In the genomic region with DNA sequence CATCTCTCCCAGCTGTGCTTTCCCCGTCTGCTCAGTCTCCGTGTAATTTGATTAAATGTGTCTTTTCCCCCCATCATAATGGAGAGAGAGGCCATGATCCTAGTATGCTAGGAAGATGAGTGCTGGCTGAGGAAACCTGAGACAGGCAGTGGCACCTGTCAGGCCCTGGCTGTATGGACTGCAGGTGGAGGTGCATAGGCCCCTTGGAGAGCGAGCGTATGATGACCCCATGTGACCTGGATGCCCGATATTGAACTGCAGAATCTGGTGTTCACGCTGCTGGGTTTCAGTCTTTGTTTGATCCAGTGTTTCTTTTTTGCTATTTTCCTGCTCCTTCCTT, we compare ENCODE assay signal across 18 mouse cellular contexts. TPM values are rescaled to one million over a fixed set of nuclear protein-coding genes. Genes with fewer than 3 reads are reported as not detected.
A peak's percentile ranks its signal among the peaks of the same experiment; 100 is the strongest.
DNase-seq lines count a peak whose midpoint lies in the region; ATAC-seq lines count a peak whose summit lies in the region.
"Had no signal": no experiment of that assay in that cellular context is flagged by ENCODE, and none has a peak within 500 bp of the region (broad histone marks: within the 10 kb centered on the region; RNA-seq: fewer than 3 reads in every experiment).

No protein-coding gene starts in this region.

- DNase-seq in lung, postnatal 25 days (ENCODE audit: low spot score), result no peak
- DNase-seq in gastrocnemius, adult 18-20 months (ENCODE audit: low spot score), result no peak
- no peak for DNase-seq in heart, adult 9 months (ENCODE audit: low spot score in 2 of 2)
- DNase-seq: adrenal gland, adult 8-10 months; cerebellum, adult 9-11 months; forebrain, postnatal 0 days; liver; right cerebral cortex, postnatal 4 days had no signal

- H3K4me2 ChIP-seq in intestine, embryonic 15.5 days (replicated peaks), result no peak overlapping the region
- no peak overlapping the region for H3K4me2 ChIP-seq in intestine, embryonic 16.5 days (ENCODE audit: low read depth, low read length)
- no peak overlapping the region for H3K4me2 ChIP-seq in lung, embryonic 16.5 days (ENCODE audit: low read depth, low read length)
- no peak overlapping the region for H3K4me2 ChIP-seq in embryonic facial prominence, embryonic 15.5 days (replicated peaks)
- H3K4me2 ChIP-seq in midbrain, embryonic 16.5 days (ENCODE audit: low read length), result no peak overlapping the region
- H3K4me2 ChIP-seq: embryonic facial prominence, embryonic 13.5 days had no signal

- H3K36me3 ChIP-seq in intestine, embryonic 15.5 days, result no peaks in the 10 kb centered on the region
- no peaks in the 10 kb centered on the region for H3K36me3 ChIP-seq in intestine, embryonic 16.5 days (ENCODE audit: control insufficient read depth, insufficient read depth, low read length)
- no peaks in the 10 kb centered on the region for H3K36me3 ChIP-seq in lung, embryonic 16.5 days (ENCODE audit: control insufficient read depth, insufficient read depth, low read length)
- H3K36me3 ChIP-seq in embryonic facial prominence, embryonic 15.5 days, result no peaks in the 10 kb centered on the region
- no peaks in the 10 kb centered on the region for H3K36me3 ChIP-seq in midbrain, embryonic 16.5 days (ENCODE audit: control insufficient read depth, insufficient read depth, low read length)
- H3K36me3 ChIP-seq: embryonic facial prominence, embryonic 13.5 days; heart, embryonic 10.5 days had no signal

- H3K9ac ChIP-seq in intestine, embryonic 15.5 days, result no peak overlapping the region
- H3K9ac ChIP-seq in intestine, embryonic 16.5 days (ENCODE audit: low read depth, low read length), result no peak overlapping the region
- H3K9ac ChIP-seq in lung, embryonic 16.5 days (ENCODE audit: low read length), result no peak overlapping the region
- H3K9ac ChIP-seq in embryonic facial prominence, embryonic 15.5 days, result no peak overlapping the region
- no peak overlapping the region for H3K9ac ChIP-seq in midbrain, embryonic 16.5 days (ENCODE audit: low read depth, low read length)
- H3K9ac ChIP-seq: embryonic facial prominence, embryonic 13.5 days; forebrain, postnatal 0 days had no signal

- 0 out of 2 replicates have a peak, but pooled peaks have one; percentile 4 for ATAC-seq in intestine, embryonic 15.5 days
- no peak for ATAC-seq in intestine, embryonic 16.5 days
- ATAC-seq in lung, embryonic 16.5 days (ENCODE audit: low read depth), result peak; percentile 12; the same call in 1 of the 2 replicates
- ATAC-seq in embryonic facial prominence, embryonic 15.5 days (ENCODE audit: insufficient number of reproducible peaks, low FRiP score, low TSS enrichment, low read depth), result peak; percentile 43; the same call in 1 of the 2 replicates
- ATAC-seq in midbrain, embryonic 16.5 days, result peak; percentile 55

- 65% methylated on average over 6 of the region's 6 CpGs for WGBS in intestine, embryonic 15.5 days
- 67% methylated on average over 6 of the region's 6 CpGs for WGBS in intestine, embryonic 16.5 days
- 52% methylated on average over 6 of the region's 6 CpGs for WGBS in lung, embryonic 16.5 days
- WGBS in embryonic facial prominence, embryonic 15.5 days, result 32% methylated on average over 6 of the region's 6 CpGs
- 56% methylated on average over 6 of the region's 6 CpGs for WGBS in midbrain, embryonic 16.5 days

- no peak overlapping the region for H3K27ac ChIP-seq in intestine, embryonic 15.5 days
- no peak overlapping the region for H3K27ac ChIP-seq in intestine, embryonic 16.5 days (ENCODE audit: low read length)
- H3K27ac ChIP-seq in lung, embryonic 16.5 days (ENCODE audit: low read length), result no peak overlapping the region
- no peak overlapping the region for H3K27ac ChIP-seq in embryonic facial prominence, embryonic 15.5 days (replicated peaks)
- no peak overlapping the region for H3K27ac ChIP-seq in midbrain, embryonic 16.5 days (ENCODE audit: low read length)
- H3K27ac ChIP-seq: embryonic facial prominence, embryonic 13.5 days; heart, embryonic 10.5 days; layer of hippocampus, adult 2 months; macrophage; stomach, postnatal 0 days had no signal

- no peak overlapping the region for H3K4me3 ChIP-seq in intestine, embryonic 15.5 days (replicated peaks)
- H3K4me3 ChIP-seq in intestine, embryonic 16.5 days (ENCODE audit: low read length), result no peak overlapping the region
- no peak overlapping the region for H3K4me3 ChIP-seq in lung, embryonic 16.5 days (ENCODE audit: low read length)
- no peak overlapping the region for H3K4me3 ChIP-seq in embryonic facial prominence, embryonic 15.5 days (replicated peaks)
- H3K4me3 ChIP-seq in midbrain, embryonic 16.5 days (ENCODE audit: low read depth, low read length), result no peak overlapping the region
- H3K4me3 ChIP-seq: embryonic facial prominence, embryonic 13.5 days; heart, embryonic 10.5 days; layer of hippocampus, adult 2 months had no signal

- no peaks in the 10 kb centered on the region for H3K27me3 ChIP-seq in intestine, embryonic 15.5 days (replicated peaks)
- no peaks in the 10 kb centered on the region for H3K27me3 ChIP-seq in intestine, embryonic 16.5 days (replicated peaks; ENCODE audit: control insufficient read depth, insufficient read depth, low read length)
- H3K27me3 ChIP-seq in lung, embryonic 16.5 days (ENCODE audit: control insufficient read depth, insufficient read depth, low read depth, low read length), result no peaks in the 10 kb centered on the region
- no peaks in the 10 kb centered on the region for H3K27me3 ChIP-seq in embryonic facial prominence, embryonic 15.5 days
- no peaks in the 10 kb centered on the region for H3K27me3 ChIP-seq in midbrain, embryonic 16.5 days (ENCODE audit: control insufficient read depth, insufficient read depth, low read depth, low read length)
- H3K27me3 ChIP-seq: embryonic facial prominence, embryonic 13.5 days had no signal

- H3K4me1 ChIP-seq in intestine, embryonic 15.5 days (replicated peaks), result no peaks in the 10 kb centered on the region
- H3K4me1 ChIP-seq in intestine, embryonic 16.5 days (ENCODE audit: control insufficient read depth, insufficient read depth, low read length), result 0 out of 2 replicates have a peak, but pooled peaks cover 3% of the 10 kb centered on the region
- no peaks in the 10 kb centered on the region for H3K4me1 ChIP-seq in lung, embryonic 16.5 days (replicated peaks; ENCODE audit: control insufficient read depth, insufficient read depth, low read length)
- 0 out of 2 replicates have a peak, but pooled peaks cover 5% of the 10 kb centered on the region for H3K4me1 ChIP-seq in embryonic facial prominence, embryonic 15.5 days
- H3K4me1 ChIP-seq in midbrain, embryonic 16.5 days (ENCODE audit: control insufficient read depth, insufficient read depth, low read length), result no peaks in the 10 kb centered on the region
- H3K4me1 ChIP-seq: heart, embryonic 10.5 days had no signal

- H3K9me3 ChIP-seq in intestine, embryonic 15.5 days, result no peaks in the 10 kb centered on the region
- no peaks in the 10 kb centered on the region for H3K9me3 ChIP-seq in intestine, embryonic 16.5 days (ENCODE audit: control insufficient read depth, low read length)
- H3K9me3 ChIP-seq in lung, embryonic 16.5 days (ENCODE audit: control insufficient read depth, low read length), result no peaks in the 10 kb centered on the region
- no peaks in the 10 kb centered on the region for H3K9me3 ChIP-seq in embryonic facial prominence, embryonic 15.5 days (replicated peaks)
- no peaks in the 10 kb centered on the region for H3K9me3 ChIP-seq in midbrain, embryonic 16.5 days (replicated peaks; ENCODE audit: control insufficient read depth, low read length, poor library complexity, severe bottlenecking)
- H3K9me3 ChIP-seq: embryonic facial prominence, embryonic 13.5 days; heart, embryonic 10.5 days had no signal

RNA-seq across cellular contexts. Expression of gene Phgdh, which starts 16.2 kb away (rescaled TPM):
- 291 and 356 TPM in 2 replicates for polyA plus RNA-seq in intestine, embryonic 15.5 days (2015; fragmentation: Nextera tagmentation; extraction: Ambion mirVana)
- 321 and 332 TPM in 2 replicates for polyA plus RNA-seq in intestine, embryonic 16.5 days (2015; fragmentation: Nextera tagmentation; extraction: Ambion mirVana)
- polyA plus RNA-seq in lung, embryonic 16.5 days (2015; fragmentation: Nextera tagmentation; extraction: Ambion mirVana), result 159 and 162 TPM in 2 replicates
- 191 and 194 TPM in 2 replicates for polyA plus RNA-seq in embryonic facial prominence, embryonic 15.5 days (2015; fragmentation: Nextera tagmentation; extraction: Ambion mirVana)
- 105 and 137 TPM in 2 replicates for polyA plus RNA-seq in midbrain, embryonic 16.5 days (2015; fragmentation: Nextera tagmentation; extraction: Ambion mirVana)
- total RNA-seq in gastrocnemius, adult 18-20 months (2021), result 1 to 10 TPM; 1.5 to 2.3 TPM

RNA-seq across cellular contexts. Expression of gene Zfp697, which starts 26.3 kb away (rescaled TPM):
- polyA plus RNA-seq in intestine, embryonic 15.5 days (2015; fragmentation: Nextera tagmentation; extraction: Ambion mirVana), result 7.1 and 7.2 TPM in 2 replicates
- polyA plus RNA-seq in intestine, embryonic 16.5 days (2015; fragmentation: Nextera tagmentation; extraction: Ambion mirVana), result 6.1 and 7.4 TPM in 2 replicates
- 7.1 TPM in 2 replicates for polyA plus RNA-seq in lung, embryonic 16.5 days (2015; fragmentation: Nextera tagmentation; extraction: Ambion mirVana)
- 5.6 and 6.0 TPM in 2 replicates for polyA plus RNA-seq in embryonic facial prominence, embryonic 15.5 days (2015; fragmentation: Nextera tagmentation; extraction: Ambion mirVana)
- 17.7 and 18.2 TPM in 2 replicates for polyA plus RNA-seq in midbrain, embryonic 16.5 days (2015; fragmentation: Nextera tagmentation; extraction: Ambion mirVana)
- 1 to 10 TPM in 1 of 2 experiments, under 1 TPM in 1; 0.78 to 2.0 TPM for total RNA-seq in gastrocnemius, adult 18-20 months (2021)
